Mouse (Mus musculus) ES-E14 (cell line): ENCODE results near the gene Acbd5. TPM values are rescaled to one million over a fixed set of nuclear protein-coding genes. Genes with fewer than 3 reads are reported as not detected.

Source experiments
- DNase-seq: peaks from one replicate; pipeline ENCODE4 v3.0.0-alpha.2; 2013; ENCODE audit warnings: low read depth, low spot score
- H3K27ac ChIP-seq: 2 replicates; pipeline ENCODE4 v1.5.1; 2012; ENCODE audit warnings: low read depth, mild to moderate bottlenecking, low read length, moderate library complexity, mixed read lengths; ENCODE audit not compliant: poor library complexity, insufficient read depth, severe bottlenecking
- H3K36me3 ChIP-seq: 2 replicates; pipeline ENCODE4 v1.6.1; 2012; ENCODE audit warnings: mild to moderate bottlenecking, low read length, moderate library complexity, mixed read lengths; ENCODE audit not compliant: control insufficient read depth, poor library complexity, insufficient read depth, severe bottlenecking
- H3K4me1 ChIP-seq, 2 experiments: fragments of 150-350 bp in 1 of 2; sonication (generic) in 1 of 2; 2 replicates each; pipeline ENCODE4 v1.6.1; 2012; ENCODE audit warnings: low read length in 2 of 2, mild to moderate bottlenecking in 1 of 2, mixed read lengths in 1 of 2; ENCODE audit not compliant: control insufficient read depth in 2 of 2, insufficient read depth in 2 of 2, poor library complexity in 1 of 2
- H3K4me3 ChIP-seq, 2 experiments: fragments of 150-350 bp in 1 of 2; sonication (generic) in 1 of 2; 2 replicates each; pipeline ENCODE4 v1.5.1; 2012; ENCODE audit warnings: low read length in 2 of 2, low read depth in 1 of 2, mild to moderate bottlenecking in 1 of 2, mixed read lengths in 1 of 2; ENCODE audit not compliant: insufficient read depth in 1 of 2, poor library complexity in 1 of 2, severe bottlenecking in 1 of 2
- H3K9ac ChIP-seq: 2 replicates; pipeline ENCODE4 v1.6.1; 2012; ENCODE audit warnings: low read depth, mild to moderate bottlenecking, low read length, mixed read lengths; ENCODE audit not compliant: poor library complexity, insufficient read depth, severe bottlenecking
- H3K9me3 ChIP-seq: fragments of 150-350 bp; sonication (generic); 2 replicates; pipeline ENCODE4 v1.6.1; 2012; ENCODE audit warnings: low read depth, mild to moderate bottlenecking, low read length; ENCODE audit not compliant: control insufficient read depth, insufficient read depth
- CHD2 ChIP-seq: IDR thresholded peaks from 2 replicates; pipeline ENCODE4 v1.6.1; 2014; ENCODE audit warnings: mild to moderate bottlenecking, low read depth, low read length, inconsistent platforms
- HCFC1 ChIP-seq: IDR thresholded peaks from 2 replicates; pipeline ENCODE4 v1.6.1; 2012; ENCODE audit warnings: low read length, inconsistent platforms, borderline replicate concordance; ENCODE audit not compliant: insufficient read depth
- MAFK ChIP-seq: IDR thresholded peaks from 2 replicates; pipeline ENCODE4 v1.6.1; 2014; ENCODE audit warnings: mild to moderate bottlenecking, low read depth, low read length, inconsistent platforms; ENCODE audit not compliant: insufficient read depth
- ZC3H11A ChIP-seq: IDR thresholded peaks from 2 replicates; pipeline ENCODE4 v1.6.1; 2012; ENCODE audit warnings: low read depth, mild to moderate bottlenecking, inconsistent platforms, low read length, borderline replicate concordance
- ZNF384 ChIP-seq: IDR thresholded peaks from 2 replicates; pipeline ENCODE4 v1.6.1; 2012; ENCODE audit warnings: low read depth, low read length, inconsistent platforms
- in situ Hi-C, 2 experiments: fragments of 600-800 bp; cut with MboI; formaldehyde crosslinking; loops; one replicate each; pipeline ENCODE4 v1.15.1; 2025; ENCODE audit warnings: low sequenced_read_pairs in 2 of 2, inconsistent platforms in 1 of 2; ENCODE audit not compliant: unreplicated experiment in 2 of 2
- total RNA-seq: library from RNA; depleted of rRNA; stranded (reverse); fragments of 300-350 nt; gene quantifications from 2 replicates; pipeline ENCODE4 v1.2.3, GENCODE M21; 2012

Gene Acbd5
- total RNA-seq, 1 experiment: 27.2 TPM

DNA sequence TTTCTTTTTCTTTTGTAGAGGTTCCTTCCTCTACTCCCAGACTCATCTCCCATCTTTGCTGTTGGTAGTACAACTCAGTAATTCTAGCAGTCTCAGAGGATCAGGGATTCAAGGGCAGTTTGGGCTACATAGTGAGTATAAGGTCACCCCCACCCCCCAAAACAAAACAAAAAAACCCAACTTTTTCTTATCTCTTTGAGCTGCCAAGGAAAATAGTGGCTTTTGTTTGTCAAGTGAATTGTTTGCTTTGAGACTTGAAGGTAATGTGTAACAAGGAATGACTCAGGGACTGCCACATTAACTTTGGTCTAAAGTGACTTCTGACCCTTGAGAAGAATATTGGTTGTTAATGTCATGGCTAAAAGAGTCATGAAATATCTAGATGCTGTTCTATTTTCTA is 7.9 kb downstream of the Acbd5 start:
- Histone ChIP-seq H3K4me3 (no peak overlapping the region), H3K4me1 (no peaks in the 10 kb centered on the region), H3K9ac (no peak overlapping the region), H3K27ac (no peak overlapping the region), H3K9me3 (no peaks in the 10 kb centered on the region), H3K36me3 (no peaks in the 10 kb centered on the region)
- DNase-seq: no peak
- no peak for TF ChIP-seq CHD2
- in situ Hi-C loops: no loop called here

DNA sequence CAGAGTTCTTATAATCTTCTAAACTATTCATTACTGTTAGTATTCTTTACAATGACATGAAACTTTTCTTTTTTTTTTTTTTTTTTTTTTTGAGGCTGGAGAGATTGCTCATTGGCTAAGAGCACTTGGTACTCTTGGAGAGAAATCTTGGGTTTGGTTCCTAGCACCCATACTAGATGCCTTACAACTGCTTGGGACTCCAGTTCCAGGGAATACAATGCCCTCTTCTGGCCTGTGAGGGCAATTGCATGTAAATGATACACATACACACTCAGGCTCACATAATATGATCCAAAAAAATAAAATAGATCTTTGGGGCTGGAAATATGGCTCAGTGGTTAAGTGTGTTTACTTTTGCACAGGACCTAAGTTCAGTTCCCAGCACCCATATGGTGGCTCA is 8.8 kb downstream of the Acbd5 start:
- no peak for DNase-seq
- Histone ChIP-seq H3K9me3 (no peaks in the 10 kb centered on the region), H3K4me3 (no peak overlapping the region), H3K36me3 (no peaks in the 10 kb centered on the region), H3K27ac (no peak overlapping the region), H3K9ac (no peak overlapping the region), H3K4me1 (no peaks in the 10 kb centered on the region)
- in situ Hi-C loops: no loop called here
- peak; percentile 70 for TF ChIP-seq ZNF384
- no peak for TF ChIP-seq ZC3H11A
- TF ChIP-seq HCFC1: no peak

DNA sequence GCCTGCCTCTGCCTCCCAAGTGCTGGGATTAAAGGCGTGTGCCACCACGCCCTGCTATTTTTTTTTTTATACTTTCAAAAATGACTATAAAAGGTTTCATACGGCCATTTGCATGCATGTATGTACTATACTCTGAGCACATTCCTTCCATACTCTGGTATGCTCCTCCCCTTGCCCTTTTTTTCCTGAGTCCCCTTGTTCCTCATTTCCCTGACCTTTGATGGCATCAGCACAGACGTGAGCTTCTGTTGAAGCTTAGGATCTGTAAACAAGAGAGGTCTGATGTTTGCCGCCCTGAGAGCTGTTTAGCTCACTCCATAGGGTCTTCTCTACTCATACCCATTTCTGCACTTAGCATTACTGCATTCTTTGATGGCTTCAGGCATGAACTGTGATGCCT is 9.7 kb downstream of the Acbd5 start:
- Histone ChIP-seq H3K4me3 (no peak overlapping the region), H3K9ac (no peak overlapping the region), H3K36me3 (no peaks in the 10 kb centered on the region), H3K4me1 (no peaks in the 10 kb centered on the region), H3K27ac (no peak overlapping the region), H3K9me3 (no peaks in the 10 kb centered on the region)
- in situ Hi-C loops: no loop called here
- TF ChIP-seq ZNF384 (no peak), ZC3H11A (no peak), CHD2 (no peak), MAFK (no peak), HCFC1 (no peak)
- DNase-seq: no peak

DNA sequence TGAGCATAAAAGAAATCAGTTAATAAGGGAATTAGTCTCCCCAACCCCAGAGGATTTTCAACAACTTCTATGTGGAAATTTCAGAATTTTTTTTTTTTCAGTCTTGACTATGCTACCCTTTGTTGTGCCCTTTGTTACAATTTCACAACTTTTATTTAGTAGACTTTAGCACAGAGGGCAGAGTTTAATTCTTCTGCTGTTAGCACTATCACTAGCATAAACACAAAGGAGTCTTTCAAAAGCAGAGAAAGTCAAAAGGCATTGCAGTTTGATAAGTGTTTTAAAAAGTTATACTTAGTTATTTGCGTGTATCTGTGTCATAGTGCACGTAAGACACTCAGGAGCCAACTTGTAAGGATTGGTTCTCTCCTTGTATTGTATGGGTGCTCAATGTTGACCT is 10.6 kb downstream of the Acbd5 start:
- no peak overlapping the region for H3K4me3 ChIP-seq
- no peak for TF ChIP-seq ZNF384
- no peak for TF ChIP-seq MAFK
- no peak for TF ChIP-seq HCFC1
- no peak for TF ChIP-seq ZC3H11A
- no peak for TF ChIP-seq CHD2
- H3K4me1 ChIP-seq: no peaks in the 10 kb centered on the region
- in situ Hi-C loops: no loop called here
- no peaks in the 10 kb centered on the region for H3K9me3 ChIP-seq
- H3K27ac ChIP-seq: no peak overlapping the region
- DNase-seq: no peak
- H3K9ac ChIP-seq: no peak overlapping the region
- no peaks in the 10 kb centered on the region for H3K36me3 ChIP-seq

- TF ChIP-seq HCFC1: no peak
- no peak for TF ChIP-seq ZNF384
- no peak for TF ChIP-seq CHD2
- TF ChIP-seq MAFK: no peak
- no peak for TF ChIP-seq ZC3H11A
- Histone ChIP-seq H3K9me3 (no peaks in the 10 kb centered on the region), H3K9ac (no peak overlapping the region), H3K4me1 (no peaks in the 10 kb centered on the region), H3K36me3 (no peaks in the 10 kb centered on the region), H3K4me3 (no peak overlapping the region), H3K27ac (no peak overlapping the region)
- in situ Hi-C loops: no loop called here
- DNase-seq: no peak
These were observed 16.6 kb downstream of the Acbd5 start for GRCm38 (mm10) chr2:23084540-23084939.
